Mouse (Mus musculus) heart, embryonic 13.5 days (tissue): ENCODE results near the gene Atg10. TPM values are rescaled to one million over a fixed set of nuclear protein-coding genes. Genes with fewer than 3 reads are reported as not detected.

Experiments used
- ATAC-seq: fragments of 200-750 bp; cut with Nextera tagmentation; 2 replicates; pipeline ENCODE4 v1.8.0; 2017; ENCODE audit warnings: moderate TSS enrichment; ENCODE audit not compliant: insufficient number of reproducible peaks, low FRiP score, low TSS enrichment; ENCODE audit errors: extremely low read depth
- H3K27ac ChIP-seq: fragments of 300-500 bp; sonication (generic); replicated peaks from 2 replicates; pipeline ENCODE4 v1.5.1; 2015; ENCODE audit warnings: moderate library complexity, mild to moderate bottlenecking, inconsistent platforms
- H3K27me3 ChIP-seq: fragments of 300-500 bp; sonication (generic); replicated peaks from 2 replicates; pipeline ENCODE4 v1.6.1; 2015; ENCODE audit warnings: mild to moderate bottlenecking, inconsistent platforms
- H3K36me3 ChIP-seq: fragments of 300-500 bp; sonication (generic); 2 replicates; pipeline ENCODE4 v1.6.1; 2015; ENCODE audit warnings: mild to moderate bottlenecking, inconsistent platforms
- H3K4me1 ChIP-seq: fragments of 300-500 bp; sonication (generic); 2 replicates; pipeline ENCODE4 v1.6.1; 2015; ENCODE audit warnings: inconsistent platforms
- H3K4me2 ChIP-seq: fragments of 300-500 bp; sonication (generic); 2 replicates; pipeline ENCODE4 v1.6.1; 2015; ENCODE audit warnings: inconsistent platforms, mild to moderate bottlenecking, moderate library complexity
- H3K4me3 ChIP-seq: fragments of 300-500 bp; sonication (generic); 2 replicates; pipeline ENCODE4 v1.5.1; 2015; ENCODE audit warnings: moderate library complexity, mild to moderate bottlenecking, inconsistent platforms
- H3K9ac ChIP-seq: fragments of 300-500 bp; sonication (generic); 2 replicates; pipeline ENCODE4 v1.6.1; 2015; ENCODE audit warnings: inconsistent platforms, mild to moderate bottlenecking, moderate library complexity
- H3K9me3 ChIP-seq: fragments of 300-500 bp; sonication (generic); 2 replicates; pipeline ENCODE4 v1.6.1; 2016; ENCODE audit warnings: inconsistent platforms
- WGBS: fragments of 180-500 bp; shearing (Covaris S2); methylation state at CpG from one replicate; pipeline ENCODE4 v1.1.7; 2015; ENCODE audit warnings: mixed read lengths; 5-methylcytosine and 5-hydroxymethylcytosine counted together
- polyA plus RNA-seq: library from polyadenylated mRNA; unstranded; fragments of >200 nt; fragmentation: Nextera tagmentation; extraction: Ambion mirVana; gene quantifications from 2 replicates; pipeline ENCODE4 v1.2.1, GENCODE M21; 2015

The Atg10 gene
- polyA plus RNA-seq, 1 experiment from 2014 or later = 21.6 TPM

DNA sequence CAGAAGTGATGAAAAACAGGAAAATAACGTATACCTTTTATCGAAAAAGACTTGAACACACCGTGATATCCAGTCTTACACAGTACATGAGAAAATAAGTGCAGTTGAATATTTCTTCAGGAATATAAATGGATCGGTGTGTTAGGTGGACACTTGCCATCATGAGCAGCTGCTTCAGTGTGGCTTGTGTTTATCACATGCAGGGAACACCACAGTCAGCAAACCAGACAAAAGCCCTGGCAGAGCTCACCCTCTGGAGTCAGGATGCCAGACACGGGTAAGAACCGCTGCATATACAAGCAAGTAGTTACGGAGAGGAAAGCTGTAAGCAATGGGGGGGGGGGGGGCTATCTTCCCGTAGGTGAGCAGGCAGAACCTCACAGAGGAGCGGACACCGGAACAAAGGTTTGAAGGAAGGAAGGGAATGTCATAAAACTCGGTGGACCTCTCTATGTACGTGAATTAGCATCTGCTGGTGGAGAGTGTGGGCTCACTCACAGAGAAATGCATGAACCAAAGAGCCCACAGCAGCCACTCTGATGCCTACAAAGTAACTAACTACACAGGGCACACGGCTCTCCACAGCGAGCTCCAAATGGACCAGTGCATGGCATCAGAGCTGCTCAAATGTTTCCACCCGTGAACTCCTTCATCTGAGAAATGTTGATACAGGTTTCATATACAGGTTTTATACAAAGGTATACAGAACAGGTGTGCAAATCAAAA is 51.8 kb downstream of the Atg10 start:
- H3K4me2 ChIP-seq = no peak overlapping the region
- peaks cover 21% of the 10 kb centered on the region for H3K4me1 ChIP-seq
- no peaks in the 10 kb centered on the region for H3K36me3 ChIP-seq
- no peak overlapping the region for H3K9ac ChIP-seq
- WGBS = 86% methylated on average over 15 of the region's 15 CpGs
- H3K9me3 ChIP-seq = no peaks in the 10 kb centered on the region
- ATAC-seq = no peak
- no peak overlapping the region for H3K4me3 ChIP-seq
- no peaks in the 10 kb centered on the region for H3K27me3 ChIP-seq
- no peak overlapping the region for H3K27ac ChIP-seq

DNA sequence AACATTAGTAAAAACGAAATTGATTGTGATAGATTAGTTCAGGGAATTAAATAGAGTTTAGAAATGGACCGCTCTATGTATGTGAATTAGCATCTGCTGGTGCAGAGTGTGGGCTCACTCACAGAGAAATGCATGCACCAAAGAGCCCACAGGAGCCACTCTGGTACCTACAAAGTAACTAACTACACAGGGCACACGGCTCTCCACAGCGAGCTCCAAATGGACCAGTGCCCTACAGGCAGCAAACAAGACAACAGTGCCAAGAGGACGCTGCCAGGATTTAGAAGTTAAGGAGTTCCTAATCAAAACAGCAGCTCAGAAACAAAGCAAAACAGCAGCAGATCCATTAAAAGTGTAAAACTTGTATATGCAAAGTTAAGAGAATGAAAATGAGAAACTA is 52.6 kb downstream of the Atg10 start:
- Histone ChIP-seq H3K9ac (no peak overlapping the region), H3K27me3 (no peaks in the 10 kb centered on the region), H3K27ac (no peak overlapping the region), H3K9me3 (no peaks in the 10 kb centered on the region), H3K4me2 (no peak overlapping the region), H3K36me3 (no peaks in the 10 kb centered on the region), H3K4me3 (no peak overlapping the region), H3K4me1 (peaks cover 27% of the 10 kb centered on the region)
- 85% methylated on average over 5 of the region's 5 CpGs for WGBS
- ATAC-seq = no peak

DNA sequence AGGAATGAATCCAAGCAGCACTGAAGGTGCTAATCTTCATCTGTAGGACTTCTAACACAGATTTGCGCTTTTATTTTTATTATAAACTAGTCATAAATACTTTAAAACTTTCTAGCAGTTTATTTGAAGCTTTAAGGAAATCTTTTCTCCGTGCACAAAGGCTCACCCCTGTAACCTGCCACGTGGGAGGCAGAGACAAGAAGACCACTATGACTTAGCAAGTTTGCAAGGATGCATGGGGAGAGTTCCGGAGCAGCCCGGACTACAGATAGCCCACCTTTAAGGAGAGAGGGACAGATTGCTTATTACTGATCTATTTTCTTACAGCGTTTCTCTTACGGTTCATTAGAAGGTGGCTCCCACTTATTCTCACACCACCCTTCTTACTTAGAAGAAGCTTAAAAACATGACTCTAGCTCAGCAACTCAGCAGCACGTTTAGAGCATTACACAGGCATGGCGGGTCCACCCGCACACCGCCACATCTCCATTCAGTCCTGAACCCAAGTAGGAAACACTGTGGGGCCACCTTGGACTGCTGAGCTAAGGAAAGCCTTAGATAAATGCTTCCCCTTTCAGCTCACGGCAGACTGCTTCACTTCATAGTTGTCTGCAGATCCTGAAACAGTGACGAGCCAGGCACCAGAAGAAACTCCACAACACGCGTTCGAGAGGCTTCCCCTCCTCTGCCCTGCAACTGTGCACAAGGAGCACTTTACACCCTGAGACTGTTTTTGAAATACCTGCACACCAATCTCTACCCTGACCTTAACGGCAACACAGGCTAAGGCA is 54.0 kb downstream of the Atg10 start:
- WGBS = 55% methylated on average over 17 of the region's 17 CpGs
- H3K4me3 ChIP-seq = no peak overlapping the region
- no peaks in the 10 kb centered on the region for H3K27me3 ChIP-seq
- peak overlapping the region; percentile 28; the same call in 1 of the 2 replicates for H3K4me2 ChIP-seq
- H3K4me1 ChIP-seq = peaks cover 41% of the 10 kb centered on the region
- H3K27ac ChIP-seq = no peak overlapping the region
- ATAC-seq = no peak
- no peaks in the 10 kb centered on the region for H3K9me3 ChIP-seq
- no peaks in the 10 kb centered on the region for H3K36me3 ChIP-seq
- no peak overlapping the region for H3K9ac ChIP-seq

DNA sequence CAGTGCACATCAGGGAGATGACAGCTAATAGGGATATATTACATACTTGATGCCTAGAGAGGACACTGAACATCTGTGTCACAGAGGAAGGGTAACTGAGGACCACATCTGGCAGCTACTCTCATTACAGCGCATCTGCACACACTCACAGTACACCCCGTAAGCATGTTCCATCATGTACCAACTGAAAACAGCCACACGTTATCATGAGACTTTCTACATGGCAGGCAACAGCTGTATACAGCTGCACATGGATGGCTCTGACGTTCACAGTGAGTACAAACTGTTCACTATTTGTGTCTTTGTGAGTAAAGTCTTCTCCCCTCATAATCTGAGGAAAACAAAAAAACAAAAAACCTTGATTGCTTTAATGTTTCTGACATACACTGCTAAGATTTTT is 55.3 kb downstream of the Atg10 start:
- no peak for ATAC-seq
- no peak overlapping the region for H3K4me3 ChIP-seq
- H3K9ac ChIP-seq = no peak overlapping the region
- no peaks in the 10 kb centered on the region for H3K27me3 ChIP-seq
- H3K4me2 ChIP-seq = no peak overlapping the region
- H3K36me3 ChIP-seq = no peaks in the 10 kb centered on the region
- H3K9me3 ChIP-seq = no peaks in the 10 kb centered on the region
- no peak overlapping the region for H3K27ac ChIP-seq
- peaks cover 48% of the 10 kb centered on the region for H3K4me1 ChIP-seq
- 81% methylated on average over 4 of the region's 4 CpGs for WGBS

DNA sequence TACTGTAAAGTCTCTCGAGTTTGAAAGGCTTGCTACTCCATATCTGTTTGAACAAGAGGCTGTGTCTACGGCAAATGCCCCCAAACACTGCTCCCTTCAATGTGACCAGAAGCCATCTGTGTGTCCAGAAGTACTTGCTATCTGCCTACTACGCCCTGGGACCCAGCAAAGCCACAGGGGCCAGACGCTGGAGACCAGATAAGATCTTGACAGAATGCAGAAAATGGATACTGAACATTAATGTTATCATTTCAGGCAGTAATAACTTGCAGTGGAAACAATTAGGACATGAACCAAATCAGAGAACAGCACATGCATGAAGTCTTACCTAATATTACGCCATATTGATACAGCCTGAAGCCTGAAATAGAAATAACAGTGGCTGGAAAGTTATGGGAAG is 56.2 kb downstream of the Atg10 start:
- peak overlapping the region; percentile 37; the same call in 1 of the 2 replicates for H3K27ac ChIP-seq
- 31% methylated on average over 5 of the region's 5 CpGs for WGBS
- no peak overlapping the region for H3K4me3 ChIP-seq
- H3K36me3 ChIP-seq = no peaks in the 10 kb centered on the region
- no peak overlapping the region for H3K9ac ChIP-seq
- H3K27me3 ChIP-seq = no peaks in the 10 kb centered on the region
- H3K9me3 ChIP-seq = no peaks in the 10 kb centered on the region
- H3K4me1 ChIP-seq = peaks cover 51% of the 10 kb centered on the region
- ATAC-seq = no peak
- no peak overlapping the region for H3K4me2 ChIP-seq

DNA sequence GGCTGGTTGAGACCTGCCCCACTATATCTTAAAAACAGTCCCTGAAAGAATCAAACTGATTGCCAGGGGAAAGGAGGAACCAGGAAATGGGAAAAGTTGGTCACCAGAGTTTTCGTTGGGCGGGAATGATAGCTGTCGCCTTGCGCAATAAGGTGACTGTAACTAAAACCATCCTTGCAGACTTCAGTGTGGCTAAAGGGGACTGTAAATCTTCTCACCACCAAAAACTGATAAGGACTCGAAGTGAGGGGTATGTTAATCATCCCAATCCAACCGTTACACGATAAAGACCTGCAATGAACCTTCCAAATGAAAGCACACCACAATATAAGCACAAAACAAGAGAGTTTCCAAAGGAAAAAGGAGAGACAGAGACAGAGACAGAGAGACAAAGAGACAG is 57.5 kb downstream of the Atg10 start:
- no peaks in the 10 kb centered on the region for H3K9me3 ChIP-seq
- H3K36me3 ChIP-seq = no peaks in the 10 kb centered on the region
- no peak for ATAC-seq
- H3K4me2 ChIP-seq = no peak overlapping the region
- H3K4me1 ChIP-seq = peaks cover 54% of the 10 kb centered on the region
- H3K9ac ChIP-seq = no peak overlapping the region
- no peaks in the 10 kb centered on the region for H3K27me3 ChIP-seq
- no peak overlapping the region for H3K4me3 ChIP-seq
- WGBS = 65% methylated on average over 7 of the region's 7 CpGs
- H3K27ac ChIP-seq = no peak overlapping the region

DNA sequence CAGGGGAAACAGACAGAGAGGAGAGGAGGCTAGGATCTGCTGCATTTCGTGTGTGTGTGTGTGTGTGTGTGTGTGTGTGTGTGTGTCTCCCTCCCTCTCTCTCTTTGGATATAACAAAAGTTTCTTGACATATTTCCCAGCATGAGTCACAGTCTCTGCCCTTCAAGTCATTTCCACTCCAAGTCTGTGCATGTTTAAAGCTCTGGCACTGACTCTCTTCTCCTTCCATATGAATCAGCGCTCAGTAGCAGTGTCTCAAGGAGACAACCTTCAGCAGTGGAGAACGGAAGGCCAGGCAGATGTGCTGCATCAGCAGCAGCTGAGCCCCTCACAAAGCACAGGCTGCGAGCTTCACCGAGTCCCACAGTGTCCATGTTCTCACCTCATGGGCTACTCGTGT is 58.6 kb downstream of the Atg10 start:
- Histone ChIP-seq H3K9ac (peak overlapping the region; percentile 28; the same call in 1 of the 2 replicates), H3K4me1 (peaks cover 54% of the 10 kb centered on the region), H3K27me3 (no peaks in the 10 kb centered on the region), H3K4me3 (no peak overlapping the region), H3K4me2 (0 out of 2 replicates have a peak overlapping the region, but pooled peaks have one; percentile 21), H3K9me3 (no peaks in the 10 kb centered on the region), H3K36me3 (no peaks in the 10 kb centered on the region), H3K27ac (peak overlapping the region; percentile 61)
- ATAC-seq = no peak
- WGBS = 52% methylated on average over 6 of the region's 6 CpGs

DNA sequence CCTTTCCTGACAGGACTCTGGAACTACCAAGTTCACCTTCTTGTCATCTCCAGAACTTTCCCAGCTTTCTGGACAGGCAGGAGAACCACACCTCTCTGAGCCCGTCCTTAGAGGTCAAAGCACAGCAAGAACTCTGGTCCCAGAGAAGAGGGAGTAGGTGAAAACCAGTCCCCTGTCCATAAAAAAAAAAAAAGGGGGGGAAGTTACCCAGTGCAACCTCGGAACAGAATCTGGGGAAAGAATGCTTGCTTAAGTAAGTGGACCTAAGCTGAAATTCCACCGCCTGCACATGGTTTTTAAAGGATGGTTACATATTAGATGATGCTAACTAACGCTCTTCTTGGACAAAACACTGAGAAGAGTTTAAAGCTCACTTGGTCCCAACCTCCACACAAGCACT is 60.5 kb downstream of the Atg10 start:
- Histone ChIP-seq H3K9ac (no peak overlapping the region), H3K4me1 (peaks cover 44% of the 10 kb centered on the region), H3K4me2 (no peak overlapping the region), H3K4me3 (no peak overlapping the region), H3K36me3 (no peaks in the 10 kb centered on the region), H3K27me3 (no peaks in the 10 kb centered on the region), H3K27ac (no peak overlapping the region), H3K9me3 (no peaks in the 10 kb centered on the region)
- 63% methylated on average over 4 of the region's 4 CpGs for WGBS
- no peak for ATAC-seq

DNA sequence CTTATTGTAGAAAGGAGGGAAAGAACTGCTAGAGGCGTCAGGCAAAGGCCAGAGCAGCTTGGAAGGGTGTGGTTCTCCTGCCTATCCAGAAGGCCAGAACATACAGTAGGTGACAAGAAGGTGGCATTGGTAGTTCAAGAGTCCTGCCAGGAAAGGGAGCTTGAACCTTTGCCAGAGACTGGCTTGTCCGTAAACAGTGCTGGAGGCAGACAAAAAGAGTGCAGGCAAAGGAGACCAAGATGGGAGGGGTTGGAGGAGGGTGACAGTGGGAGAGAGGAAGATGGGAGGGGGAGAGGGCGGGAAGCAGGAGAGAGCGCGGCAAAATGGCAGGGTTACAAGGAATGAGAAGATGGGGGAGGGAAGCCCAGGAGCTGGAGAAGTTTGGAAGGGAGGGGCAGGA is 61.3 kb downstream of the Atg10 start:
- H3K4me3 ChIP-seq = no peak overlapping the region
- peaks cover 38% of the 10 kb centered on the region for H3K4me1 ChIP-seq
- H3K4me2 ChIP-seq = no peak overlapping the region
- no peaks in the 10 kb centered on the region for H3K9me3 ChIP-seq
- H3K27me3 ChIP-seq = no peaks in the 10 kb centered on the region
- H3K36me3 ChIP-seq = no peaks in the 10 kb centered on the region
- H3K9ac ChIP-seq = no peak overlapping the region
- WGBS = 39% methylated on average over 5 of the region's 5 CpGs
- H3K27ac ChIP-seq = no peak overlapping the region
- no peak for ATAC-seq

DNA sequence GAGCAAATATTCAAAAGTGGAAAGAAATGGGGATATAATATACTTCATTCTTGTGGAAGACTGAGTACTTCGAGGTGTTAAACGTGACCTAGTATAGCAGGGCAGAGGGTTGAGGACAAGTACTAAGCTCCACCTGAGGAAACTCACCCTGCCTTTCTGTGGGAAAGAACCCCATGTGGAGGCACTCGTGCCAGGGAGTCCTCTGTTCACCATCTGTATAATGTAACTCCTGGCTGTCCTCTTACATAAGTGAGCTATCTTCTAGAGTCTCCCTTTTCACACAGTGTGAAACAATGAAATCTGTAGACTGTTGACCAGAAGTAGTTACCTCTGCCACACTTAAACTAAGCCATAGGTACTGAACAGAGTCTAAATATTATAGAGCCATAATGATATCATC is 63.2 kb downstream of the Atg10 start:
- Histone ChIP-seq H3K4me2 (no peak overlapping the region), H3K4me1 (peaks cover 22% of the 10 kb centered on the region), H3K27me3 (no peaks in the 10 kb centered on the region), H3K9me3 (no peaks in the 10 kb centered on the region), H3K27ac (no peak overlapping the region), H3K9ac (no peak overlapping the region), H3K36me3 (no peaks in the 10 kb centered on the region), H3K4me3 (no peak overlapping the region)
- no peak for ATAC-seq
- 73% methylated on average over 3 of the region's 3 CpGs for WGBS

DNA sequence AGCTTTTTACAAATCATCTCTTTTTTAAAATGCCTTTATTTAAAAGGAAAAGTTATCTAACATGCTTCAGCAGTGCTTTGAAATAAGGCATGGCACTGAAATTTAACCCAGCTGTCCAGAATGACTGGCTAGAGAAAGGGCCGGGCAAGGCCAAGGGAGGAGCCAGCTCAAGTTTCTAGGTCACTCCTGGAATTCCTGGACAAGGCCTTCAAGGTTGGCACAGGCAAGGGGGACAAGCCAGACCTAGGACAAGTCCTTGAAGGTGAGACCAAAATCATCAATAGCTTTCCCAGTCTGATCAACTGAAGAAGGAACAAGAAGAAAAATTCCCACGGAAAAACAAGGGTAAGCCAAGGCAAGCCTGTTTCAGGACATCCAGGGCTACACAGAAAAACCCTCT is 63.9 kb downstream of the Atg10 start:
- H3K4me1 ChIP-seq = peaks cover 15% of the 10 kb centered on the region
- no peak overlapping the region for H3K4me2 ChIP-seq
- no peak for ATAC-seq
- 59% methylated on average over 2 of the region's 2 CpGs for WGBS
- H3K4me3 ChIP-seq = no peak overlapping the region
- no peak overlapping the region for H3K9ac ChIP-seq
- no peaks in the 10 kb centered on the region for H3K36me3 ChIP-seq
- H3K27me3 ChIP-seq = no peaks in the 10 kb centered on the region
- H3K27ac ChIP-seq = no peak overlapping the region
- H3K9me3 ChIP-seq = no peaks in the 10 kb centered on the region

DNA sequence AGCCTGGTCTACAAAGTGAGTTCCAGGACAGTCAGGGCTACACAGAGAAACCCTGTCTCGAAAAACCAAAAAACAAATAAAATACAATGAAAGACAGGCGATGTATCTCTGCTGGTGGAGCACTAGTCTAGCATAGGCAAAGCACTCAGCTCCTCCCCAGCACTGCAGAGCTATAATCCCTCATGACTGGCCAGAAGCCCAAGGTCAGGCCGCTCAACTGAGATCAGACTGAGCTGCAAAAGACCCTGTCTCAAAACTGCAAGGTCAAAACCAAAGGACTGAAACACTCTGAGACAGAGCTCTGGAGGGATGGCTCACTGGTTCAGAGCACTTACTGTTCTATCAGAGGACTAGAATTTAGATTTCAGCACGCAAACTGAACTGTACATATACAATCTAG is 65.8 kb downstream of the Atg10 start:
- no peaks in the 10 kb centered on the region for H3K9me3 ChIP-seq
- WGBS = 80% methylated on average over 4 of the region's 4 CpGs
- H3K36me3 ChIP-seq = no peaks in the 10 kb centered on the region
- no peak overlapping the region for H3K4me2 ChIP-seq
- ATAC-seq = no peak
- H3K4me3 ChIP-seq = no peak overlapping the region
- no peaks in the 10 kb centered on the region for H3K27me3 ChIP-seq
- no peak overlapping the region for H3K27ac ChIP-seq
- no peak overlapping the region for H3K9ac ChIP-seq
- peaks cover 6% of the 10 kb centered on the region for H3K4me1 ChIP-seq
